Mouse (Mus musculus): ENCODE measurements around the gene Lrrc20. TPM values are rescaled to one million over a fixed set of nuclear protein-coding genes. Genes with fewer than 3 reads are reported as not detected.

Gene Lrrc20
- polyA plus RNA-seq, 1 experiment = 10.9 TPM

DNA sequence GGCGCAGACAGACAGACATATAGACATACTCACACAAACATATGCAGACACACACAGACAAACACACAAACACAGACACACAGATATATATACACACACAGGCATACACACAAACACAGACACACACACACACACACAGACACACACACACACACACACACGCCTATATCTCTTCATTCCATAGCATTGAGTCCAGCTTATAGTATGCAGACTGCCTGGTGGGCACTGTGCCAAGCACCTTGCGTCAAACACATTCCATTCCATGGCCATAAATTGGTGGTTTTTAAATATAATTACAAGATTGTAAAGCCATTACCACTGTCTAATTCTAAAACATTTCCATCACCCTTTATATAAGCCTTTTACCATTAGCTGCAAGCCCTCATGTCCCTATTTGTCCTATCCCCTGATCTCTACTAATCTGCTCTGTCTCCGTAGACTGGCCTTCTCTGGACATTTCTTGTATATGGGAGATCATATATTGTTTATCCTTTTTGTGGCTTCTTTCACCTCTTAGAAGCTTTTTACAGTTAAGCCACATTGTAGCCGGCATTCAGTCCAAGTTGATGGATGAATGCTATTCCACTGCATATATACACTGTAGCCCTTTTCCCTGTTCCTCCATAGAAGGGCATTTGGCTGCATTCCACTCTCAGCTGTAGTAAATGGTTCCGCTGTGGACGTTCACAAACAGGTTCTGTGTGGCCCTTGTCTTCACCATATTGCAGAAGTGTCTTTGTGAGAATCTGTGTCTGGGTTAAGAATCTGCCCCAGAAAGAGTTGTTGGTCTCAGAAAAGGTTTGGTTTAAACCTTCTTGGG, 31.0 kb downstream of the Lrrc20 start:
- Histone ChIP-seq H3K27me3 (ENCODE audit: control insufficient read depth, insufficient read depth, low read length) (no peaks in the 10 kb centered on the region), H3K4me1 (replicated peaks; ENCODE audit: control insufficient read depth, insufficient read depth, low read length) (no peaks in the 10 kb centered on the region), H3K4me3 (ENCODE audit: control insufficient read depth, insufficient read depth, low read length) (no peak overlapping the region), H3K27ac (ENCODE audit: control insufficient read depth, insufficient read depth, low read length) (no peak overlapping the region), H3K36me3 (ENCODE audit: control insufficient read depth, insufficient read depth, low read length) (no peaks in the 10 kb centered on the region)
- 96% methylated on average over 7 of the region's 7 CpGs for WGBS
- no peak for DNase-seq
- TF ChIP-seq POLR2A (IDR thresholded peaks at IDR 0.05; ENCODE audit: control insufficient read depth, extremely low read depth, insufficient read depth, low read length, poor library complexity) (no peak), CTCF (IDR thresholded peaks at IDR 0.05; ENCODE audit: borderline replicate concordance, control insufficient read depth, extremely low read depth, insufficient read depth, low read length, poor library complexity) (no peak)

DNA sequence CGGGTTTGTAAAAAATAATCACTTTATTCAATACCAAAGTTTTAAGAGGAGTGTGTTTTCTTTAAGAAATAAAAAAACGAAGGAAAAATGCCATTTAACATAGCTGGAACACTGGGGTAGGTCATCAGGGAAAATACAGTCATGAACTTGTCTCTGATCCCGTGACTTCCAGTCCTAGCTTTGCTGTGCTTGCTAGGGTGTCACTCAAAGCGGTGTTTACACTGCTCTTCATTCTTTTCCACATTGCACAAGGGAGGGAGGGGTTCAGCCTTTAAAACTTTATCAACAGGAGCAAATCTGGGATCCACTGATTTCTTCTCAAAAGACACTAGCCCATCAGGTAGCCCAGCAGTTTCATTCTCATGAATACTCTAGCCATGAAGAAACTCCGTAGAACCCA, 34.3 kb downstream of the Lrrc20 start:
- DNase-seq = no peak
- Histone ChIP-seq H3K4me3 (ENCODE audit: control insufficient read depth, insufficient read depth, low read length) (no peak overlapping the region), H3K36me3 (ENCODE audit: control insufficient read depth, insufficient read depth, low read length) (no peaks in the 10 kb centered on the region), H3K4me1 (replicated peaks; ENCODE audit: control insufficient read depth, insufficient read depth, low read length) (no peaks in the 10 kb centered on the region), H3K27me3 (ENCODE audit: control insufficient read depth, insufficient read depth, low read length) (no peaks in the 10 kb centered on the region), H3K27ac (ENCODE audit: control insufficient read depth, insufficient read depth, low read length) (no peak overlapping the region)
- TF ChIP-seq POLR2A (IDR thresholded peaks at IDR 0.05; ENCODE audit: control insufficient read depth, extremely low read depth, insufficient read depth, low read length, poor library complexity) = no peak
- 93% methylated on average over 5 of the region's 5 CpGs for WGBS

DNA sequence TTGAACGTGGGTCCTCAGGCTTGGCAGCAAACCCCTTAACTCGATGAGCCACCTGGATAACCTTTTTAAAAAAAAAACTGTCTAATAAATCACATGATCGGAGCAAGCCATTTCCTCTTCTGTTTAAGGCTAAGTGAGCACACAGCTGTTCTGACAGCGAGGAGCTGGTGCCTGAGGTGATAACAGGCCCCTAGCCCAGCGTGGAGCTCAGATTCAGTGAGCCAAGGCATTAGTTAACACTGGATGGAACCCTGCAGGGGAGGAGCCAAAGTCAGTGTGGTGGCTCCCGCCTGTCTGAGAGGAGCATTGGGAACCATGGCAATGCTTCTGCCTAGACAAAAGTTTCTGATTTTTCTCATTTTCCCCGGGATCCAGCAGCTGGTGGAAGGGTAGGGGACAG, 35.2 kb downstream of the Lrrc20 start:
- H3K4me1 ChIP-seq (replicated peaks; ENCODE audit: control insufficient read depth, insufficient read depth, low read length) = no peaks in the 10 kb centered on the region
- TF ChIP-seq POLR2A (IDR thresholded peaks at IDR 0.05; ENCODE audit: control insufficient read depth, extremely low read depth, insufficient read depth, low read length, poor library complexity) (no peak), CTCF (IDR thresholded peaks at IDR 0.05; ENCODE audit: borderline replicate concordance, control insufficient read depth, extremely low read depth, insufficient read depth, low read length, poor library complexity) (no peak)
- H3K27ac ChIP-seq (ENCODE audit: control insufficient read depth, insufficient read depth, low read length) = no peak overlapping the region
- 58% methylated on average over 7 of the region's 7 CpGs for WGBS
- H3K4me3 ChIP-seq (ENCODE audit: control insufficient read depth, insufficient read depth, low read length) = no peak overlapping the region
- H3K36me3 ChIP-seq (ENCODE audit: control insufficient read depth, insufficient read depth, low read length) = no peaks in the 10 kb centered on the region
- no peak for DNase-seq
- H3K27me3 ChIP-seq (ENCODE audit: control insufficient read depth, insufficient read depth, low read length) = no peaks in the 10 kb centered on the region

DNA sequence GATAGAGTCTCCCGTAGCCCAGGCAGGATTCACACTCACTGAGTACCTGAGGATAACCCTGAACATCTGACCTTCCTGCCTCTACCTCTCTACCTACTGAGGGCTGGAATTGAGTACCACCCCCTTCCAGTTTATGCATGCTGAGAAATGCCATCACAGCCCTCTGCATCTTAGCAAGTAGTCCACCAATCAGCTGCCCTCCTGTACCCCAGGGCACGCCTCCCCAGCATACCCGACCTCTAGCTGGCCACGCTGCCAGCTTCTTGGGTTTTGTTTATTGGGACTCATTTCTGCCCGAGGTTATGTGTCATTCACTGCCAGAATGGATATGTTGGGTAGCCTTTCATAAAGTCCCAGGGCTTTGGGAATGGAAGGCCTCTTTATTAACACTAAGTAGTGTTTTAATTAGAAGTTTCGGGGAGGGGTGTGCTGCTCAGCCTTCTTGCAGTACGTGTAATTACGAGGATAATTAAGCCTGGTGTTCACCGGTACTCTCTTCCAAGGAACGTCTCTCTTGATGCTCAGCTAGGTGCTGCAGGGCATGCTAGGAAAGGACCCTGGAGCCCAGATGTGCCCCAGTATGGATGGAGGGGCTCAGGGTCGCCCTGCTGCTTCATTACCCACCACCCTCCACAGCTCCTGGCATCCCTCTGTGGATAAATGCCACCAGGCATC, 36.8 kb downstream of the Lrrc20 start:
- no peak for TF ChIP-seq POLR2A (IDR thresholded peaks at IDR 0.05; ENCODE audit: control insufficient read depth, extremely low read depth, insufficient read depth, low read length, poor library complexity)
- no peak for TF ChIP-seq CTCF (IDR thresholded peaks at IDR 0.05; ENCODE audit: borderline replicate concordance, control insufficient read depth, extremely low read depth, insufficient read depth, low read length, poor library complexity)
- WGBS = 92% methylated on average over 11 of the region's 11 CpGs
- DNase-seq = no peak
- Histone ChIP-seq H3K4me3 (ENCODE audit: control insufficient read depth, insufficient read depth, low read length) (no peak overlapping the region), H3K4me1 (replicated peaks; ENCODE audit: control insufficient read depth, insufficient read depth, low read length) (no peaks in the 10 kb centered on the region), H3K27ac (ENCODE audit: control insufficient read depth, insufficient read depth, low read length) (no peak overlapping the region), H3K27me3 (ENCODE audit: control insufficient read depth, insufficient read depth, low read length) (no peaks in the 10 kb centered on the region), H3K36me3 (ENCODE audit: control insufficient read depth, insufficient read depth, low read length) (no peaks in the 10 kb centered on the region)

DNA sequence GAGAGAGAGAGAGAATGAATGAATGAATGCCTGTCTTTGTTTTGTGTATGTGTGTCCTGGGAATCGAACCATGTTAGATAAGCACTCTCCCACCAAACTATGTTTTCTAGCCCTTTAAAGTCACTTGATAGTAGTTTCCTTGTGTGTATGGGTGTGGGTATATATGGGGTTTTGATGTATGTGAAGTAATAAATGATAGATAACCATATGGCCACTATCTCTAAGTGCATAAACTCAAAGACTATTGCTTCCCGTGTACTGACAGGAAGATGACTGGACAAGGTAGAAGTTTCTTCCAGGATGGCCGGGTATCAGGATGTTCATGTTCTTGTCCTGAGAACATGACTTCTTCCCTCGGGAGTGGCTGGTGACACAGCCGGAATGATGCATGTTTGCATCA, 41.3 kb downstream of the Lrrc20 start:
- H3K4me1 ChIP-seq (replicated peaks; ENCODE audit: control insufficient read depth, insufficient read depth, low read length) = no peaks in the 10 kb centered on the region
- no peaks in the 10 kb centered on the region for H3K36me3 ChIP-seq (ENCODE audit: control insufficient read depth, insufficient read depth, low read length)
- no peak overlapping the region for H3K4me3 ChIP-seq (ENCODE audit: control insufficient read depth, insufficient read depth, low read length)
- TF ChIP-seq POLR2A (IDR thresholded peaks at IDR 0.05; ENCODE audit: control insufficient read depth, extremely low read depth, insufficient read depth, low read length, poor library complexity) (no peak), CTCF (IDR thresholded peaks at IDR 0.05; ENCODE audit: borderline replicate concordance, control insufficient read depth, extremely low read depth, insufficient read depth, low read length, poor library complexity) (no peak)
- H3K27me3 ChIP-seq (ENCODE audit: control insufficient read depth, insufficient read depth, low read length) = no peaks in the 10 kb centered on the region
- whole genome bisulfite sequencing = 94% methylated on average over 5 of the region's 5 CpGs
- no peak overlapping the region for H3K27ac ChIP-seq (ENCODE audit: control insufficient read depth, insufficient read depth, low read length)
- DNase-seq = no peak

DNA sequence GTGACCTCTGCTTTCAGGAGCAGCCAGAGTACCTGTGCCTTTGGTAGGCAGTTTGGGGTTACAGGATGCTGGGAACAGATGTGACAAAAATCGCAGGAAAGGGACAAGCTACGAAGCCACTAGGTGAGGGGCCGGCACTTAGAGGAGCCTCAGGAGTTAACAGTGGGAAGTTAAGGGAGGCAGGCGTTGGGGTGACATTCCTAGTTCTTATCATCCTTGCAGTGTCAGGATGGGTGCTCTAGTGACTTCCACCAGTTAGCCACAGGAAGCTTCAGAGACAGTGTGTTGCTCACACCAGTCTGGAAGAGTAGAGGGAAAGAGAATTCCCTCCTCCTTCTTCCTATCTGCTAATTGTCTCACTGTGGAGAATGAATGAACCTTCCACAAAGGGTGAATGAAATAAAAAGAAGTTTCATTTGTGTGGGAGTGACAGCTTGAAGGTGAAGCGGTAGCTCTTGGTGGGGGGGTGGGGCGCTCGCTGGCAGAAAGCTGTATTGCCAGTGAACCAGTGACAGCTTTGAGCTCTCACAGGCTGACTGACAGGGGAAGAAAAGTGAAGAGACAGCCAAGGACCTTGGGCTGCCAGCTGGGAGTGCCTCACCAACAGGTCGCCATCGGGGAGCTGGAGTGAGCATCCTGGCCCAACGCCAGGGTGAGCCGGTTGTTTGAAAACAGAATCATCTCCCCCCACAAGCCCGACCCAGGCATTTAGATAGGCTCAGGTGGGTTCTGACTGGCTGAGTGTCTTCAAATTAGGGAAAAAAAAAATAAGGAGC, 41.9 kb downstream of the Lrrc20 start:
- H3K27me3 ChIP-seq (ENCODE audit: control insufficient read depth, insufficient read depth, low read length) = no peaks in the 10 kb centered on the region
- H3K36me3 ChIP-seq (ENCODE audit: control insufficient read depth, insufficient read depth, low read length) = no peaks in the 10 kb centered on the region
- DNase-seq = no peak
- WGBS = 89% methylated on average over 12 of the region's 12 CpGs
- no peak overlapping the region for H3K27ac ChIP-seq (ENCODE audit: control insufficient read depth, insufficient read depth, low read length)
- no peak overlapping the region for H3K4me3 ChIP-seq (ENCODE audit: control insufficient read depth, insufficient read depth, low read length)
- TF ChIP-seq POLR2A (IDR thresholded peaks at IDR 0.05; ENCODE audit: control insufficient read depth, extremely low read depth, insufficient read depth, low read length, poor library complexity) = no peak
- no peak for TF ChIP-seq CTCF (IDR thresholded peaks at IDR 0.05; ENCODE audit: borderline replicate concordance, control insufficient read depth, extremely low read depth, insufficient read depth, low read length, poor library complexity)
- no peaks in the 10 kb centered on the region for H3K4me1 ChIP-seq (replicated peaks; ENCODE audit: control insufficient read depth, insufficient read depth, low read length)
